Mouse (Mus musculus) retina, postnatal 7 days (tissue): Measurements from ENCODE around the gene Rpl22.

Experiments used
- DNase-seq: peaks from one replicate; pipeline ENCODE4 v3.0.0-alpha.2; 2012; ENCODE audit warnings: low read depth, low spot score

Gene Rpl22

GRCm38 (mm10) chr4:152325574-152326411 lies at the start of gene Rpl22:
TSS of gene Rpl22 (plus strand) at chr4:152325742.
- DNase-seq = peak; percentile 93

- no peak for DNase-seq
These were observed 48.9 kb upstream of the Rpl22 start for GRCm38 (mm10) chr4:152276389-152277347.

- no peak for DNase-seq
These were observed 47.6 kb upstream of the Rpl22 start for GRCm38 (mm10) chr4:152277916-152278315.

GRCm38 (mm10) chr4:152278986-152279385 lies 46.6 kb upstream of the Rpl22 start:
- DNase-seq = no peak

DNA sequence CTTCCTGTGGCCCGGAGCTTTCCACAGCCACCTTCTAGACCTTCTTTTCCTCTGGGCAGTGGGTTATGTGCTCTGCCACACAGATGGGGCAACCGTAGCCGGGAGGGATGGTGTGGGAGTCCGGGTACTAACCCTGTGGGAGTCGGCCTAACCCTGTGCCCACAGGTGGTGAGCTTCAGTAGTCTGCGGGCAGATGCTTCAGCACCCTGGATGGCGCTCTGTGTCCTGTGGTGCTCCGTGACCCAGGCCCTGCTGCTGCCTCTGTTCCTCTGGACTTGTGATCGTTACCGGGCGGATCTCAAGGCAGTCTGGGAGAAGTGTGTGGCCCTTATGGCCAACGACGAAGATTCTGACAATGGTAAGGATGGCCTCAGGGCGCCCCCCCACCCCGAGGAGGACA lies 43.9 kb upstream of the Rpl22 start:
- no peak for DNase-seq

DNA sequence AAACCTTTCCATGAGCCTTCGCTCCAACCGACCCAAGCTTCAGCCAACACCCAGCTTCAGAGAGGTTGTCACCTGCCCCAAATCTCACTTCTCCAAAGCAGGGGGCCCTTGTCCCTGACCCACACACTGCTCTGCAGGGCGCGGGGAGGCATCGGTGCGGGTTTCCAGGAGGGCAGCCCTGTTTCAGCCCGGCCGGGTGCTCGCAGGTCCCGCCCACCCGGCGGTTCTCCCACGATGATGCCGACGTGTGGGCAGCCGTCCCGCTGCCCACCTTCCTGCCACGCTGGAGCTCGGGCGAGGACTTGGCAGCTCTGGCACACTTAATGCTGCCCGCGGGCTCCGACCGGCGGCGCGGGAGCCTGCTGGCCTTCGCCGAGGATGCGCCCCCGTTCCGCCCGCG lies 42.8 kb upstream of the Rpl22 start:
- no peak for DNase-seq

DNA sequence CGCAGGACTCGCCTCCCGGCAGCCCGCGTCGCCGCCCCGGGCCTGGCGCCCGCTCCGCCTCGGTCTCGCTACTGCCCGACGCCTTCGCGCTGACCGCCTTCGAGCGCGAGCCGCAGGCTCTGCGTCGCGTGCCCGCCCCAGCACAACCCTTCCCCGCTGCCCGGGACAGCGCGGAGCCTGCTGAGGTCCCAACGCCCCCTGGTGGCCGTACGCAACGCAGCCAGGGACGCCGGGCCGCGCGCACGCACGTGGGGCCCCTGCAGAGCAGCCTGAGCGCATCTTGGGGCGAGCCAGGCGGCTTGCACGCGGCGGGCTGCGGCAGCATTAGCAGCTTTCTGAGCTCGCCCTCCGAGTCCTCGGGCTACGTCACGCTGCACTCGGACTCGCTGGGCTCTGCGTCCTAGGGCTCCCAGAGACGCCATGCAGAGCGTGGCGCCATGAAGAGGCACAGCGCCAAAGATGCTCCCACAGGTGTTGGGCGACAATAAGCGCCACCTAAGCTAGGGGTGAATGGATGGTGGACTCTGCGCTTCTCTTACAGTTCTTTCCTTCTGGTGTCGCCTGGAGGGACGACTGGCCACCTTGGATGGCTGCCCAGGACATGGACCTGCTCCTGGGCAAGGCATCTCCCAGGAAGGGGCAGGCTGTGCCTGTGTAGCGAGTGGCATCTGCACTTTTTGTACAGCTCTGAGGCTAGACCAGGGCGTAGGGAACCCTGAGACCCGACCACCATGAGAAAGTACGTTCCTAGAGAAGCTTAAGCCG lies 42.2 kb upstream of the Rpl22 start:
- DNase-seq = peak; percentile 88

- DNase-seq = peak; percentile 68
These were observed 40.0 kb upstream of the Rpl22 start for GRCm38 (mm10) chr4:152285505-152285904.

GRCm38 (mm10) chr4:152286183-152286582 lies 39.4 kb upstream of the Rpl22 start:
- no peak for DNase-seq

GRCm38 (mm10) chr4:152286887-152287286 lies 38.7 kb upstream of the Rpl22 start:
- DNase-seq = no peak

DNA sequence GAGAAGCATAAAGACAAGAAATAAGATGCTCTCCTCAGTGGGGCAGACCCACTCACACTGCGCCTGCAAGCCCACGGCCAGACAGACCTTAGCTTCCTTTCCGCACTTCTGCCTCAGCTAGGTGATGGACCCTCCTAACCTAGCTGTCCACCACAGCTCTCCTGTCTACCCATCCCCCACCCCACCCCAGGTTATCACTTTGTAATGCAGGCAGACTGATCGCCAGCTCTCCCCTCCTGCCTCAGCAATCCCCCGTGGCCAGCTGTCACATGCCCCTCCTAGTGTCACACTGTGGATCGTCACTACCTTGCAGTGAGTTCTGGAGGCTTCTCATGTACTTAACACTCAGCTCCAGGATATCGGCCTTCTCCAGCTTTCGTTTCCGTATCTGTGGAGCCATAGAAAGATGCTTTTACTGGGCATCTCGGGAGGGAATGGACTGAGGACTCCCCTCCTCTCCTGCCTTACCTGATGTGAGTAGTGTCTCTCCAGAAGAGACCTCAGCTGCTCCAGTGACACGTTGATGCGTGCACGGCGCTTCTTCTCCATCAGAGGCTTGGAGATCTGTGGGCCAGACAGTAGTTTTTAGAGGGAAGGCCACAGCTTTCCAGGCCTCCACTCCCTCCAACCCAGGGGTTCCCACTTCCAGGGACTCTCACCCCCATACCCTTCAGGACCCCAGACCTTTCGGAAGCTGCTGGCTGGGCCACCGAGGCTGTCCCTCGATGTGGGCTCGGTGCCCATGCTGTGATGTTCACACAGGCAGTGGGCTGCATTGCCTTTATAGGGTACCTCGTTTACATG lies 38.0 kb upstream of the Rpl22 start:
- no peak for DNase-seq

DNA sequence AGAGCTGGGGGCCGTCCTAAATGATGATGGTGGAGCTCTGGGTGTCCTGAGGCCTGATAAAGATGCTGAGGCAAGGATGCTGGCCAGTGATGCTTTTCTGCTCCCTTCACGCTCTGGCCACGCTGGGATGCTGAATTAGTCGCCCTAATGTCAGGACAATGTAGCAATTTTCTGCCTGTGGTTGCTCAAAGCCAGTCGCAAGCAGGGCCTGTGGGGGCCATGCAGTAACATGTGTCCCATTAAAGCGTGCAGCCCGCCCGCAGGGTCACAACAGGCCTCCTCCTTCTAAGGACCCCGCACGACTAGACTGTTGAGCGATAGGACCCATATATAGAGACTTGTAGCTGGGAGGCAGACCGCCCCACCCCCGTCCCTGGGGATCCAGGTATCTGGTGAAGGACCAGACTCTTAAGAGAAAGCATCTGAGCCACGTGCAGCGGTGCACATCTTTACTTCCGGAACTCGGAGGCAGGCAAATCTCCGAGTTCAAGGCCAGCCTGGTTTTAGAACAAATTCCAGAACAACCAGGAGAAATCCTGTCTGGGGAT lies 37.1 kb upstream of the Rpl22 start:
- DNase-seq = no peak

GRCm38 (mm10) chr4:152290385-152290784 lies 35.2 kb upstream of the Rpl22 start:
- no peak for DNase-seq

- no peak for DNase-seq
These were observed 34.6 kb upstream of the Rpl22 start for GRCm38 (mm10) chr4:152290991-152291390.

DNA sequence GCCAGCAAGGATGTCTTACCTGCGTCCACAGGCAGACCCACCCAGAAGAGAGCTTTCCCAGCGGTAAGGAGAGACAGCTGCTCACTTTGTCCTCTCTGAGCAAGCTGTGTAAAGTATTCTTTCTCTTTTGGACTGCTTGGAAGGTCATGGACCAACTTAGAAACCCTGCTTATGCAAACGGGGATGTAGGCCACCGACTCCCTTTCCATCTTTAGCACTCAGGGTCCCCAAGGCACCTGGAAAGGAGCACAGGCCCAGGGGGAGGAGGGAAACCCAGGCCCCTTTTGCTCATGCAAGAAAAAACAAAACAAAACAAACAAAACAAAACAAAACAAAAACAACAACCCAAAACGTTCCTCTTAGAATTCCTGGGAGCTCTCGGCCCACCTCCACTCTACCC lies 34.0 kb upstream of the Rpl22 start, which contains the start of gene Hes3:
TSS of gene Hes3 (minus strand) at position 101 of the 400 bp plus-strand sequence.
- DNase-seq = no peak

- DNase-seq = no peak
These were observed 33.3 kb upstream of the Rpl22 start for GRCm38 (mm10) chr4:152292102-152292765.

- no peak for DNase-seq
These were observed 31.2 kb upstream of the Rpl22 start for GRCm38 (mm10) chr4:152294188-152294929.

- DNase-seq = no peak
These were observed 29.6 kb upstream of the Rpl22 start for GRCm38 (mm10) chr4:152295916-152296315.

GRCm38 (mm10) chr4:152296371-152296770 lies 29.2 kb upstream of the Rpl22 start:
- no peak for DNase-seq
